Mouse (Mus musculus) erythroblast, embryonic 14.5 days (primary cell): ENCODE results near the gene AC134908.4.

ENCODE experiments used
- GATA1 ChIP-seq: IDR thresholded peaks from 2 replicates; pipeline ENCODE4 v1.6.1; 2012; ENCODE audit warnings: low read length, inconsistent platforms, mixed read lengths
- TAL1 ChIP-seq: IDR thresholded peaks from 3 replicates; pipeline ENCODE4 v1.6.1; 2012; ENCODE audit warnings: low read length, inconsistent platforms, mixed read lengths

GRCm38 (mm10) chr17:25794998-25795397 is 461 bp downstream of the AC134908.4 start:
- TF ChIP-seq GATA1, result no peak
- TF ChIP-seq TAL1, result no peak
